Mouse (Mus musculus) forebrain, postnatal 0 days (tissue): ENCODE measurements around the gene Negr1. TPM values are rescaled to one million over a fixed set of nuclear protein-coding genes. Genes with fewer than 3 reads are reported as not detected.
"Not testable (repeated sequence)": the region's sequence is repeated elsewhere in the genome, so short reads cannot be mapped to it uniquely, and the experiment has no call there.

Source experiments
- ATAC-seq: fragments of 200-750 bp; cut with Nextera tagmentation; 2 replicates; pipeline ENCODE4 v1.8.0; 2017; ENCODE audit warnings: mild to moderate bottlenecking, moderate library complexity
- DNase-seq: peaks from one replicate; pipeline ENCODE4 v3.0.0-alpha.2; 2015
- H3K27ac ChIP-seq: fragments of 300-500 bp; sonication (generic); 2 replicates; pipeline ENCODE4 v1.5.1; 2014; ENCODE audit warnings: low read depth, mild to moderate bottlenecking, antibody characterized with exemption, low read length, moderate library complexity, mixed read lengths
- H3K27me3 ChIP-seq: fragments of 300-500 bp; sonication (generic); 2 replicates; pipeline ENCODE4 v1.6.1; 2014; ENCODE audit warnings: mild to moderate bottlenecking, low read length, mixed read lengths; ENCODE audit not compliant: insufficient read depth
- H3K36me3 ChIP-seq: fragments of 300-500 bp; sonication (generic); 2 replicates; pipeline ENCODE4 v1.6.1; 2014; ENCODE audit warnings: mild to moderate bottlenecking, moderate library complexity; ENCODE audit not compliant: insufficient read depth
- H3K4me1 ChIP-seq: fragments of 300-500 bp; sonication (generic); 2 replicates; pipeline ENCODE4 v1.6.1; 2014; ENCODE audit warnings: antibody characterized with exemption; ENCODE audit not compliant: insufficient read depth
- H3K4me2 ChIP-seq: fragments of 300-500 bp; sonication (generic); 2 replicates; pipeline ENCODE4 v1.6.1; 2014; ENCODE audit warnings: low read depth, mild to moderate bottlenecking, moderate library complexity
- H3K4me3 ChIP-seq: fragments of 300-500 bp; sonication (generic); 2 replicates; pipeline ENCODE4 v1.5.1; 2014; ENCODE audit warnings: low read depth, low read length, mixed read lengths
- H3K9ac ChIP-seq: fragments of 300-500 bp; sonication (generic); 2 replicates; pipeline ENCODE4 v1.6.1; 2014; ENCODE audit warnings: mild to moderate bottlenecking
- H3K9me3 ChIP-seq: fragments of 300-500 bp; sonication (generic); 2 replicates; pipeline ENCODE4 v1.6.1; 2016; ENCODE audit warnings: low read length
- CTCF ChIP-seq: sonication (generic); IDR thresholded peaks from 2 replicates; pipeline ENCODE4 v1.5.1; 2016; ENCODE audit warnings: antibody characterized with exemption, control low read depth, low read depth
- WGBS: fragments of 180-500 bp; shearing (Covaris S2); extraction: QIAGEN DNeasy Blood & Tissue Kit; methylation state at CpG from one replicate; pipeline ENCODE4 v1.1.7; 2014; 5-methylcytosine and 5-hydroxymethylcytosine counted together
- polyA plus RNA-seq: library from polyadenylated mRNA; unstranded; fragments of >200 nt; fragmentation: Nextera tagmentation; extraction: Ambion mirVana; gene quantifications from 2 replicates; pipeline ENCODE4 v1.2.1, GENCODE M21; 2015
- total RNA-seq: library from RNA; depleted of rRNA; stranded (reverse); fragments of >200 nt; gene quantifications from 2 replicates; pipeline ENCODE4 v1.2.3, GENCODE M21; 2014

The Negr1 gene
- total and polyA plus RNA-seq, 2 experiments from 2014 or later: 65.0 to 205 TPM

GRCm38 (mm10) chr3:157021632-157022031 is 460.0 kb downstream of the Negr1 start:
- Histone ChIP-seq H3K27me3 (no peaks in the 10 kb centered on the region), H3K36me3 (no peaks in the 10 kb centered on the region), H3K4me3 (no peak overlapping the region), H3K9me3 (no peaks in the 10 kb centered on the region), H3K4me1 (no peaks in the 10 kb centered on the region), H3K9ac (no peak overlapping the region), H3K27ac (no peak overlapping the region), H3K4me2 (no peak overlapping the region)
- DNase-seq: no peak
- WGBS: 75% methylated on average over 2 of the region's 2 CpGs
- no peak for ATAC-seq
- TF ChIP-seq CTCF: no peak

- H3K36me3 ChIP-seq: no peaks in the 10 kb centered on the region
- H3K9ac ChIP-seq: no peak overlapping the region
- H3K27ac ChIP-seq: no peak overlapping the region
- no peak for ATAC-seq
- H3K27me3 ChIP-seq: no peaks in the 10 kb centered on the region
- H3K4me3 ChIP-seq: no peak overlapping the region
- DNase-seq: no peak
- no peak overlapping the region for H3K4me2 ChIP-seq
- H3K4me1 ChIP-seq: no peaks in the 10 kb centered on the region
- no peaks in the 10 kb centered on the region for H3K9me3 ChIP-seq
- WGBS: 45% methylated on average over 6 of the region's 6 CpGs
- no peak for TF ChIP-seq CTCF
Measured at GRCm38 (mm10) chr3:157024580-157024979, 463.0 kb downstream of the Negr1 start.

- no peaks in the 10 kb centered on the region for H3K27me3 ChIP-seq
- no peak for ATAC-seq
- TF ChIP-seq CTCF: no peak
- no peak for DNase-seq
- WGBS: 74% methylated on average over 4 of the region's 4 CpGs
- no peak overlapping the region for H3K4me2 ChIP-seq
- H3K9me3 ChIP-seq: no peaks in the 10 kb centered on the region
- H3K36me3 ChIP-seq: no peaks in the 10 kb centered on the region
- no peak overlapping the region for H3K27ac ChIP-seq
- no peak overlapping the region for H3K9ac ChIP-seq
- H3K4me1 ChIP-seq: no peaks in the 10 kb centered on the region
- H3K4me3 ChIP-seq: no peak overlapping the region
Measured at GRCm38 (mm10) chr3:157031513-157032142, 470.0 kb downstream of the Negr1 start.

GRCm38 (mm10) chr3:157036016-157036415 is 474.4 kb downstream of the Negr1 start:
- Histone ChIP-seq H3K27me3 (no peaks in the 10 kb centered on the region), H3K9ac (no peak overlapping the region), H3K4me3 (no peak overlapping the region), H3K36me3 (no peaks in the 10 kb centered on the region), H3K27ac (no peak overlapping the region), H3K4me2 (no peak overlapping the region), H3K4me1 (no peaks in the 10 kb centered on the region), H3K9me3 (no peaks in the 10 kb centered on the region)
- no peak for ATAC-seq
- no peak for DNase-seq
- no peak for TF ChIP-seq CTCF
- 71% methylated on average over 6 of the region's 6 CpGs for WGBS

- no peak for TF ChIP-seq CTCF
- ATAC-seq (no peak), DNase-seq (no peak)
- H3K27ac ChIP-seq: no peak overlapping the region
- no peaks in the 10 kb centered on the region for H3K9me3 ChIP-seq
- H3K4me2 ChIP-seq: no peak overlapping the region
- whole genome bisulfite sequencing: 78% methylated on average over 1 of the region's 1 CpGs
- no peak overlapping the region for H3K9ac ChIP-seq
- H3K27me3 ChIP-seq: no peaks in the 10 kb centered on the region
- H3K4me3 ChIP-seq: no peak overlapping the region
- no peaks in the 10 kb centered on the region for H3K36me3 ChIP-seq
- no peaks in the 10 kb centered on the region for H3K4me1 ChIP-seq
Measured at GRCm38 (mm10) chr3:157036568-157036967, 475.0 kb downstream of the Negr1 start.

GRCm38 (mm10) chr3:157040619-157041018 is 479.0 kb downstream of the Negr1 start:
- ATAC-seq: peak; percentile 67; the same call in 1 of the 2 replicates
- Histone ChIP-seq H3K4me3 (no peak overlapping the region), H3K4me2 (no peak overlapping the region), H3K27ac (0 out of 2 replicates have a peak overlapping the region, but pooled peaks have one; percentile 22), H3K36me3 (no peaks in the 10 kb centered on the region), H3K9me3 (no peaks in the 10 kb centered on the region), H3K4me1 (no peaks in the 10 kb centered on the region), H3K27me3 (no peaks in the 10 kb centered on the region), H3K9ac (no peak overlapping the region)
- no peak for TF ChIP-seq CTCF
- DNase-seq: peak; percentile 29
- WGBS: 22% methylated on average over 5 of the region's 5 CpGs

- DNase-seq: no peak
- no peak for ATAC-seq
- H3K4me2 ChIP-seq: no peak overlapping the region
- H3K9ac ChIP-seq: no peak overlapping the region
- TF ChIP-seq CTCF: no peak
- H3K27me3 ChIP-seq: no peaks in the 10 kb centered on the region
- H3K4me3 ChIP-seq: no peak overlapping the region
- WGBS: 82% methylated on average over 2 of the region's 2 CpGs
- H3K9me3 ChIP-seq: no peaks in the 10 kb centered on the region
- H3K27ac ChIP-seq: no peak overlapping the region
- H3K36me3 ChIP-seq: no peaks in the 10 kb centered on the region
- no peaks in the 10 kb centered on the region for H3K4me1 ChIP-seq
Measured at GRCm38 (mm10) chr3:157044565-157044964, 483.0 kb downstream of the Negr1 start.

- H3K27ac ChIP-seq, H3K4me2 ChIP-seq, DNase-seq, H3K4me1 ChIP-seq, H3K9me3 ChIP-seq, H3K27me3 ChIP-seq, H3K36me3 ChIP-seq, H3K4me3 ChIP-seq, ATAC-seq, H3K9ac ChIP-seq: not testable (repeated sequence)
- WGBS: 81% methylated on average over 2 of the region's 2 CpGs
Measured at GRCm38 (mm10) chr3:157064438-157064837, 502.8 kb downstream of the Negr1 start.
